In the genomic region with DNA sequence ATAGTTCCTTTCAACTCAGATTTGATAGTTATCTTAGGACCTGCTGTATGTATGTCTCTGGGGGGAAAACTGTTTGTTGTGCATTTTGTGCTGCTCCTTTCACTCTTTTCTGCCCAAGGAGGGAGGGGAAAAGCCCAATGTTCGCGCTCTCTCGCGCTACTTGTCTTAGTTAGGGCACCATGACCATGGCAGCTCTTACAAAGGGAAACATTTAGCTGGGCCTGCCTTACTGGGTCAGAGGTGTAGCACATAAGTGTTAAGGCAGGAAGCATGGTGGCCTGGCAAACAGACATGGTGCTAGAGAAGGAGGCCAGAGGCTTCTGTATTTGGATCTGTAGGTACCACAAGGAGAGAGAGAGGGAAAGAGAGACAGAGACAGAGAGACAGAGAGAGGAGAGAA, we compare ENCODE assay signal across 8 mouse cellular contexts. TPM values are rescaled to one million over a fixed set of nuclear protein-coding genes. Genes with fewer than 3 reads are reported as not detected.
DNase-seq lines count a peak whose midpoint lies in the region; ATAC-seq and TF ChIP-seq lines count a peak whose summit lies in the region.

No protein-coding gene starts in this region.

- peak overlapping the region; percentile 100 for H3K27ac ChIP-seq in gastrocnemius, adult 2 months
- no peak overlapping the region for H3K27ac ChIP-seq in forebrain, embryonic 15.5 days (replicated peaks)
- no peak overlapping the region for H3K27ac ChIP-seq in liver, embryonic 15.5 days (replicated peaks)

- no peaks in the 10 kb centered on the region for H3K9me3 ChIP-seq in E14TG2a.4 (ENCODE audit: low read length)
- H3K9me3 ChIP-seq in forebrain, embryonic 15.5 days: no peaks in the 10 kb centered on the region
- no peaks in the 10 kb centered on the region for H3K9me3 ChIP-seq in liver, embryonic 15.5 days (replicated peaks)

- no peaks in the 10 kb centered on the region for H3K27me3 ChIP-seq in E14TG2a.4 (ENCODE audit: insufficient read depth, low read length)
- H3K27me3 ChIP-seq in forebrain, embryonic 15.5 days: no peaks in the 10 kb centered on the region
- no peaks in the 10 kb centered on the region for H3K27me3 ChIP-seq in liver, embryonic 15.5 days

- no peak overlapping the region for H3K9ac ChIP-seq in forebrain, embryonic 15.5 days (replicated peaks)
- peak overlapping the region; percentile 32; the same call in 1 of the 2 replicates for H3K9ac ChIP-seq in liver, embryonic 15.5 days

- H3K4me1 ChIP-seq in E14TG2a.4 (replicated peaks; ENCODE audit: low read depth, low read length): peaks cover 69% of the 10 kb centered on the region
- H3K4me1 ChIP-seq in forebrain, embryonic 15.5 days: peaks cover 44% of the 10 kb centered on the region
- peaks cover 47% of the 10 kb centered on the region for H3K4me1 ChIP-seq in liver, embryonic 15.5 days (replicated peaks)

- no peak for TF ChIP-seq CTCF in gastrocnemius, adult 2 months (IDR thresholded peaks at IDR 0.05)
- no peak for TF ChIP-seq CTCF in E14TG2a.4 (conservative IDR thresholded peaks at IDR 0.05; ENCODE audit: low read length)

- WGBS in forebrain, embryonic 15.5 days: 74% methylated on average over 4 of the region's 4 CpGs
- 59% methylated on average over 4 of the region's 4 CpGs for WGBS in liver, embryonic 15.5 days (ENCODE audit: insufficient replicate concordance)

- peak overlapping the region; percentile 93 for H3K4me3 ChIP-seq in gastrocnemius, adult 2 months
- H3K4me3 ChIP-seq in E14TG2a.4 (replicated peaks; ENCODE audit: low read length): peak overlapping the region; percentile 35
- peak overlapping the region; percentile 25 for H3K4me3 ChIP-seq in forebrain, embryonic 15.5 days
- peak overlapping the region; percentile 43 for H3K4me3 ChIP-seq in liver, embryonic 15.5 days (replicated peaks)

- H3K4me2 ChIP-seq in forebrain, embryonic 15.5 days (replicated peaks): peak overlapping the region; percentile 72
- peak overlapping the region; percentile 63 for H3K4me2 ChIP-seq in liver, embryonic 15.5 days

- no peak for ATAC-seq in forebrain, embryonic 15.5 days (replicated peaks)
- ATAC-seq in liver, embryonic 15.5 days (ENCODE audit: insufficient read depth): no peak
- ATAC-seq in megakaryocyte progenitor cell, adult 5-6 weeks (replicated peaks; ENCODE audit: poor library complexity): no peak

- no peak for DNase-seq in gastrocnemius, adult 2 months
- no peak for DNase-seq in gastrocnemius, postnatal 14 days
- DNase-seq in retina, postnatal 1 day: no peak
- no peak for DNase-seq in urinary bladder, postnatal 4 days (ENCODE audit: low spot score in 2 of 2)

- peaks cover 47% of the 10 kb centered on the region for H3K36me3 ChIP-seq in E14TG2a.4 (ENCODE audit: insufficient read depth, low read length)
- H3K36me3 ChIP-seq in forebrain, embryonic 15.5 days: no peaks in the 10 kb centered on the region
- H3K36me3 ChIP-seq in liver, embryonic 15.5 days (replicated peaks): peaks cover 16% of the 10 kb centered on the region

- intact Hi-C loops in gastrocnemius, adult 2 months (cut with DNase I): no loop called here
- intact Hi-C loops in gastrocnemius, postnatal 14 days (cut with DNase I; ENCODE audit: low total_unique reads): no loop called here

RNA-seq across cellular contexts. Expression of a gene that starts 4.7 kb away (rescaled TPM):
- total RNA-seq in gastrocnemius, adult 2 months (2021): 10 to 100 TPM; 28.4 to 29.3 TPM
- total RNA-seq in gastrocnemius, postnatal 14 days (2021): 10 to 100 TPM; 21.0 to 21.9 TPM
- 6.0 and 6.7 TPM in 2 replicates for polyA plus RNA-seq in forebrain, embryonic 15.5 days (2015; fragmentation: Nextera tagmentation; extraction: Ambion mirVana)
- polyA plus RNA-seq in liver, embryonic 15.5 days (2015; fragmentation: Nextera tagmentation; extraction: Ambion mirVana): 2.2 and 2.4 TPM in 2 replicates
- 94.2 and 94.6 TPM in 2 replicates for total RNA-seq in megakaryocyte progenitor cell, adult 5-6 weeks (2015)
- 37.1 and 45.2 TPM in 2 replicates for total RNA-seq in megakaryocyte progenitor cell, adult 5-6 weeks (2017)

RNA-seq across cellular contexts. Expression of a gene that starts 43.9 kb away (rescaled TPM):
- total RNA-seq in gastrocnemius, adult 2 months (2021): 10 to 100 TPM; 56.5 to 70.8 TPM
- 10 to 100 TPM; 48.7 to 57.5 TPM for total RNA-seq in gastrocnemius, postnatal 14 days (2021)
- 21.7 and 22.7 TPM in 2 replicates for polyA plus RNA-seq in forebrain, embryonic 15.5 days (2015; fragmentation: Nextera tagmentation; extraction: Ambion mirVana)
- 7.5 and 8.4 TPM in 2 replicates for polyA plus RNA-seq in liver, embryonic 15.5 days (2015; fragmentation: Nextera tagmentation; extraction: Ambion mirVana)
- 19.4 and 21.7 TPM in 2 replicates for total RNA-seq in megakaryocyte progenitor cell, adult 5-6 weeks (2015)
- total RNA-seq in megakaryocyte progenitor cell, adult 5-6 weeks (2017): 16.0 and 18.2 TPM in 2 replicates

Comparison
In these comparisons a context has a peak if more than half of its experiments do, and no peak if none do; other contexts are left out.
1. H3K4me3 ChIP-seq: peak in every context shown above with its lines; median percentile 93 in gastrocnemius, adult 2 months; 43 in liver, embryonic 15.5 days; 35 in E14TG2a.4; 25 in forebrain, embryonic 15.5 days.